Mouse (Mus musculus) midbrain, embryonic 16.5 days (tissue): ENCODE data around the gene Btbd6. TPM values are rescaled to one million over a fixed set of nuclear protein-coding genes. Genes with fewer than 3 reads are reported as not detected.
A peak's percentile ranks its signal among the peaks of the same experiment; 100 is the strongest.

Experiments used
- ATAC-seq: fragments of 200-750 bp; cut with Nextera tagmentation; 2 replicates; pipeline ENCODE4 v1.8.0; 2017; ENCODE audit warnings: moderate TSS enrichment
- H3K27ac ChIP-seq: fragments of 300-500 bp; sonication (generic); 2 replicates; pipeline ENCODE4 v1.5.1; 2014; ENCODE audit warnings: mild to moderate bottlenecking, low read length, mixed read lengths
- H3K27me3 ChIP-seq: fragments of 300-500 bp; sonication (generic); 2 replicates; pipeline ENCODE4 v1.6.1; 2014; ENCODE audit warnings: low read depth, low read length, mixed read lengths; ENCODE audit not compliant: control insufficient read depth, insufficient read depth
- H3K36me3 ChIP-seq: fragments of 300-500 bp; sonication (generic); 2 replicates; pipeline ENCODE4 v1.6.1; 2014; ENCODE audit warnings: mild to moderate bottlenecking, low read length, moderate library complexity, mixed read lengths; ENCODE audit not compliant: control insufficient read depth, insufficient read depth
- H3K4me1 ChIP-seq: fragments of 300-500 bp; sonication (generic); 2 replicates; pipeline ENCODE4 v1.6.1; 2014; ENCODE audit warnings: mild to moderate bottlenecking, low read length, mixed read lengths; ENCODE audit not compliant: control insufficient read depth, insufficient read depth
- H3K4me2 ChIP-seq: fragments of 300-500 bp; sonication (generic); 2 replicates; pipeline ENCODE4 v1.6.1; 2014; ENCODE audit warnings: mild to moderate bottlenecking, low read length, mixed read lengths
- H3K4me3 ChIP-seq: fragments of 300-500 bp; sonication (generic); 2 replicates; pipeline ENCODE4 v1.5.1; 2014; ENCODE audit warnings: low read depth, mild to moderate bottlenecking, low read length, moderate library complexity, mixed read lengths
- H3K9ac ChIP-seq: fragments of 300-500 bp; sonication (generic); 2 replicates; pipeline ENCODE4 v1.6.1; 2014; ENCODE audit warnings: low read depth, low read length, mixed read lengths
- H3K9me3 ChIP-seq: fragments of 300-500 bp; sonication (generic); replicated peaks from 2 replicates; pipeline ENCODE4 v1.6.1; 2014; ENCODE audit warnings: mild to moderate bottlenecking, low read length, mixed read lengths; ENCODE audit not compliant: control insufficient read depth, poor library complexity, severe bottlenecking
- WGBS: fragments of 180-500 bp; shearing (Covaris S2); extraction: QIAGEN DNeasy Blood & Tissue Kit; methylation state at CpG from one replicate; pipeline ENCODE4 v1.1.7; 2014; 5-methylcytosine and 5-hydroxymethylcytosine counted together
- polyA plus RNA-seq: library from polyadenylated mRNA; unstranded; fragments of >200 nt; fragmentation: Nextera tagmentation; extraction: Ambion mirVana; gene quantifications from 2 replicates; pipeline ENCODE4 v1.2.1, GENCODE M21; 2015

The Btbd6 gene
- polyA plus RNA-seq, 1 experiment from 2014 or later = 55.5 TPM

- no peak for ATAC-seq
- Histone ChIP-seq H3K36me3 (peaks cover 54% of the 10 kb centered on the region), H3K4me2 (no peak overlapping the region), H3K9ac (no peak overlapping the region), H3K27me3 (no peaks in the 10 kb centered on the region), H3K4me3 (no peak overlapping the region), H3K27ac (no peak overlapping the region), H3K4me1 (no peaks in the 10 kb centered on the region), H3K9me3 (no peaks in the 10 kb centered on the region)
- 72% methylated on average over 8 of the region's 8 CpGs for WGBS
Observed at GRCm38 (mm10) chr12:112968943-112969342, 7.3 kb upstream of the Btbd6 start.

- Histone ChIP-seq H3K4me3 (no peak overlapping the region), H3K4me1 (no peaks in the 10 kb centered on the region), H3K27ac (no peak overlapping the region), H3K36me3 (peaks cover 49% of the 10 kb centered on the region), H3K27me3 (no peaks in the 10 kb centered on the region), H3K4me2 (no peak overlapping the region), H3K9me3 (no peaks in the 10 kb centered on the region), H3K9ac (no peak overlapping the region)
- 95% methylated on average over 6 of the region's 6 CpGs for WGBS
- no peak for ATAC-seq
Observed at GRCm38 (mm10) chr12:112969616-112970015, 6.7 kb upstream of the Btbd6 start.

- WGBS = 86% methylated on average over 9 of the region's 9 CpGs
- ATAC-seq = no peak
- Histone ChIP-seq H3K4me1 (peaks cover 15% of the 10 kb centered on the region), H3K4me2 (no peak overlapping the region), H3K4me3 (no peak overlapping the region), H3K9ac (no peak overlapping the region), H3K9me3 (no peaks in the 10 kb centered on the region), H3K36me3 (peaks cover 37% of the 10 kb centered on the region), H3K27ac (no peak overlapping the region), H3K27me3 (no peaks in the 10 kb centered on the region)
Observed at GRCm38 (mm10) chr12:112974736-112975135, 1.5 kb upstream of the Btbd6 start.

- Histone ChIP-seq H3K27ac (peak overlapping the region; percentile 92), H3K9ac (peak overlapping the region; percentile 83), H3K4me1 (peaks cover 15% of the 10 kb centered on the region), H3K36me3 (peaks cover 36% of the 10 kb centered on the region), H3K9me3 (no peaks in the 10 kb centered on the region), H3K4me3 (peak overlapping the region; percentile 69), H3K27me3 (no peaks in the 10 kb centered on the region), H3K4me2 (peak overlapping the region; percentile 74)
- WGBS = 35% methylated on average over 12 of the region's 12 CpGs
- ATAC-seq = 0 out of 2 replicates have a peak, but pooled peaks have one; percentile 1
Observed at GRCm38 (mm10) chr12:112977156-112977555, 874 bp downstream of the Btbd6 start.

- no peak overlapping the region for H3K4me3 ChIP-seq
- H3K27me3 ChIP-seq = no peaks in the 10 kb centered on the region
- 66% methylated on average over 2 of the region's 2 CpGs for WGBS
- H3K27ac ChIP-seq = no peak overlapping the region
- ATAC-seq = no peak
- H3K36me3 ChIP-seq = peaks cover 51% of the 10 kb centered on the region
- peaks cover 9% of the 10 kb centered on the region for H3K4me1 ChIP-seq
- H3K9ac ChIP-seq = no peak overlapping the region
- no peaks in the 10 kb centered on the region for H3K9me3 ChIP-seq
- H3K4me2 ChIP-seq = no peak overlapping the region
Observed at GRCm38 (mm10) chr12:112982031-112982430, 5.7 kb downstream of the Btbd6 start.

GRCm38 (mm10) chr12:112985346-112985745 is 9.1 kb downstream of the Btbd6 start:
- Histone ChIP-seq H3K9me3 (no peaks in the 10 kb centered on the region), H3K36me3 (peaks cover 34% of the 10 kb centered on the region), H3K9ac (no peak overlapping the region), H3K4me3 (no peak overlapping the region), H3K4me2 (no peak overlapping the region), H3K27ac (no peak overlapping the region), H3K4me1 (no peaks in the 10 kb centered on the region), H3K27me3 (no peaks in the 10 kb centered on the region)
- WGBS = 95% methylated on average over 6 of the region's 6 CpGs
- no peak for ATAC-seq

GRCm38 (mm10) chr12:112987877-112988276 is 11.6 kb downstream of the Btbd6 start:
- H3K27ac ChIP-seq = no peak overlapping the region
- H3K27me3 ChIP-seq = no peaks in the 10 kb centered on the region
- ATAC-seq = no peak
- WGBS = 75% methylated on average over 6 of the region's 6 CpGs
- H3K9ac ChIP-seq = no peak overlapping the region
- H3K4me2 ChIP-seq = no peak overlapping the region
- no peaks in the 10 kb centered on the region for H3K4me1 ChIP-seq
- no peaks in the 10 kb centered on the region for H3K9me3 ChIP-seq
- H3K36me3 ChIP-seq = peaks cover 30% of the 10 kb centered on the region
- H3K4me3 ChIP-seq = no peak overlapping the region

GRCm38 (mm10) chr12:112990706-112991405 is 14.6 kb downstream of the Btbd6 start:
- Histone ChIP-seq H3K36me3 (peaks cover 16% of the 10 kb centered on the region), H3K27ac (no peak overlapping the region), H3K9ac (no peak overlapping the region), H3K4me3 (no peak overlapping the region), H3K4me2 (no peak overlapping the region), H3K9me3 (no peaks in the 10 kb centered on the region), H3K27me3 (no peaks in the 10 kb centered on the region), H3K4me1 (no peaks in the 10 kb centered on the region; the same call in 1 of the 2 replicates)
- WGBS = 83% methylated on average over 5 of the region's 5 CpGs
- ATAC-seq = no peak

GRCm38 (mm10) chr12:112991444-112991843 is 15.2 kb downstream of the Btbd6 start:
- Histone ChIP-seq H3K4me1 (no peaks in the 10 kb centered on the region; the same call in 1 of the 2 replicates), H3K4me3 (no peak overlapping the region), H3K36me3 (peaks cover 13% of the 10 kb centered on the region), H3K4me2 (no peak overlapping the region), H3K27me3 (no peaks in the 10 kb centered on the region), H3K9ac (no peak overlapping the region), H3K9me3 (no peaks in the 10 kb centered on the region), H3K27ac (no peak overlapping the region)
- no peak for ATAC-seq
- 94% methylated on average over 2 of the region's 2 CpGs for WGBS
